Comparison of ENCODE assay signal across 8 mouse cellular contexts in the genomic region with DNA sequence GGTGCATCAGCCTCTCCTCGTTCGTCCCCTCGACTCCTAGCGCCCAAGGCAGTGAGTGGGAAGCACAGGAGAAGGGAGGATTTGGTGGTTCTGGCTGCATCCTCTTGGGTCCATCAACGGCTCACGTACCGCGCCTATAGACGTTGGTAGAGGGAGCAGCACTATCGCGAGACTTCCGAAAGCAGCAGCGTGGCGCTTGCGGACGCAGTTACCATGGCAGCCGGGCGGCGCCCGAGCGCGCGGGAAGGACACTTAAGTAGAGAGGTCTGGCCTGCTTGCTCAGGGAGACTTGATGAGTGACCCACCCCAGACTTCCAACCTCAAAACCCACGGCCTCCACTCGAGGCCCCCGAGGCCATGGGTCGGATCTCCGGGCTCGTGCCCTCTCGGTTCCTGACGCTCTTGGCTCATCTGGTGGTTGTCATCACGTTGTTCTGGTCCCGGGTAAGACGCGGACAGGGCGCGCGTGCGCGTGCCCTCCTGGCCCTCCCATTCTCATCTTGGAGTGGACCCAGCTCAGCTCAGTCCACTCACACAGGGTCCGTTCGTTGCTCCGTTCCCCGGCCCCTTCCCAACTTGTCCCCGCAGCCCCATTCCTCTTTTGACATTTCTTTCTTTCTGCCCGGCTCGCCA. TPM values are rescaled to one million over a fixed set of nuclear protein-coding genes. Genes with fewer than 3 reads are reported as not detected.
DNase-seq lines count a peak whose midpoint lies in the region; ATAC-seq and TF ChIP-seq lines count a peak whose summit lies in the region.

Tmem107 (plus strand) TSS at position 217 of the 633 bp plus-strand sequence.

- ATAC-seq in hematopoietic stem cell, adult 5-6 weeks (replicated peaks in 1 of 2; ENCODE audit: insufficient read depth in 1 of 2, low FRiP score in 2 of 2, low TSS enrichment in 1 of 2, low read depth in 1 of 2, poor library complexity in 2 of 2, severe bottlenecking in 2 of 2): peak; percentile 61 to 67
- peak; percentile 89 for ATAC-seq in lung, postnatal 0 days

- peak; percentile 99 for DNase-seq in MEL (ENCODE audit: low read depth, low spot score)
- peak; percentile 95 to 96 for DNase-seq in cerebellum, adult 2 months
- peak; percentile 96 for DNase-seq in forelimb bud, embryonic 11.5 days (ENCODE audit: low read depth, low spot score)
- DNase-seq in layer of hippocampus, adult 9-11 months: peak; percentile 95
- DNase-seq in lung, postnatal 0 days (ENCODE audit: low spot score): peak; percentile 97
- peak; percentile 91 for DNase-seq in ovary, postnatal 14 days (ENCODE audit: low spot score)
- DNase-seq in thymus, postnatal 14 days: peak; percentile 93

- no peaks in the 10 kb centered on the region for H3K9me3 ChIP-seq in MEL (replicated peaks; ENCODE audit: insufficient read depth, low read length)
- H3K9me3 ChIP-seq in lung, postnatal 0 days (ENCODE audit: low read length): no peaks in the 10 kb centered on the region

- H3K27me3 ChIP-seq in MEL (ENCODE audit: control insufficient read depth in 1 of 2, insufficient read depth in 2 of 2, low read length in 2 of 2): no peaks in the 10 kb centered on the region
- no peaks in the 10 kb centered on the region for H3K27me3 ChIP-seq in cerebellum, adult 2 months (ENCODE audit: control insufficient read depth, insufficient read depth, low read length)
- no peaks in the 10 kb centered on the region for H3K27me3 ChIP-seq in lung, postnatal 0 days (replicated peaks; ENCODE audit: insufficient read depth, low read length)

- TF ChIP-seq CTCF in MEL (IDR thresholded peaks at IDR 0.05 in 2 of 3, conservative IDR thresholded peaks at IDR 0.05 in 1 of 3; ENCODE audit: control insufficient read depth in 1 of 3, insufficient read depth in 1 of 3, low read depth in 2 of 3, low read length in 3 of 3, poor library complexity in 1 of 3, severe bottlenecking in 1 of 3): no peak
- TF ChIP-seq CTCF in cerebellum, adult 2 months (IDR thresholded peaks at IDR 0.05; ENCODE audit: borderline replicate concordance, insufficient read depth, low read depth, low read length): no peak
- TF ChIP-seq CTCF in lung, postnatal 0 days (IDR thresholded peaks at IDR 0.05): peak; percentile 42; the same call in 1 of the 2 replicates

- TF ChIP-seq EP300 in MEL (IDR thresholded peaks at IDR 0.05; ENCODE audit: low read depth in 1 of 2, low read length in 2 of 2): no peak
- no peak for TF ChIP-seq EP300 in lung, postnatal 0 days (IDR thresholded peaks at IDR 0.05)

- under 1% methylated on average over 47 of the region's 47 CpGs for WGBS in cerebellum, adult 2 months
- under 1% methylated on average over 45 of the region's 47 CpGs for WGBS in lung, postnatal 0 days

- H3K4me1 ChIP-seq in MEL (ENCODE audit: control insufficient read depth in 1 of 2, insufficient read depth in 2 of 2, low read length in 2 of 2): peaks cover 0 to 2% of the 10 kb centered on the region in 2 experiments; a peak in 1 of 4 replicates
- H3K4me1 ChIP-seq in cerebellum, adult 2 months (ENCODE audit: control insufficient read depth, insufficient read depth, low read length): no peaks in the 10 kb centered on the region; the same call in 1 of the 2 replicates
- H3K4me1 ChIP-seq in lung, postnatal 0 days (ENCODE audit: insufficient read depth, low read depth, low read length): peaks cover 17% of the 10 kb centered on the region

- H3K36me3 ChIP-seq in MEL (ENCODE audit: control insufficient read depth in 1 of 2, insufficient read depth in 2 of 2, low read length in 2 of 2): peaks cover 0 to 2% of the 10 kb centered on the region in 2 experiments; a peak in 1 of 4 replicates
- no peaks in the 10 kb centered on the region for H3K36me3 ChIP-seq in lung, postnatal 0 days (ENCODE audit: insufficient read depth, low read length)

- H3K27ac ChIP-seq in MEL (ENCODE audit: control insufficient read depth, low read depth, low read length): peak within 1 kb of the TSS; percentile 68
- peak within 1 kb of the TSS; percentile 76 for H3K27ac ChIP-seq in cerebellum, adult 2 months (ENCODE audit: insufficient read depth, low read length)
- peak within 1 kb of the TSS; percentile 79 for H3K27ac ChIP-seq in lung, postnatal 0 days (ENCODE audit: low read length)

- H3K4me2 ChIP-seq in lung, postnatal 0 days (replicated peaks; ENCODE audit: low read depth, low read length): peak within 1 kb of the TSS; percentile 79

- no peak for TF ChIP-seq RAD21 in MEL (IDR thresholded peaks at IDR 0.05; ENCODE audit: low read depth, low read length)

- H3K4me3 ChIP-seq in MEL (ENCODE audit: control insufficient read depth in 1 of 2, insufficient read depth in 1 of 2, low read depth in 2 of 2, low read length in 2 of 2): peak within 1 kb of the TSS; percentile 70 to 75
- peak within 1 kb of the TSS; percentile 69 for H3K4me3 ChIP-seq in cerebellum, adult 2 months (replicated peaks; ENCODE audit: insufficient read depth, low read depth, low read length)
- H3K4me3 ChIP-seq in lung, postnatal 0 days (ENCODE audit: low read depth, low read length): peak within 1 kb of the TSS; percentile 45

- peak within 1 kb of the TSS; percentile 79 for H3K9ac ChIP-seq in MEL (ENCODE audit: control insufficient read depth, low read depth, low read length, poor library complexity, severe bottlenecking)
- peak within 1 kb of the TSS; percentile 59 for H3K9ac ChIP-seq in lung, postnatal 0 days (replicated peaks; ENCODE audit: low read depth)

- peak; percentile 75 to 94 for TF ChIP-seq POLR2A in MEL (IDR thresholded peaks at IDR 0.05; ENCODE audit: control insufficient read depth in 1 of 2, insufficient read depth in 1 of 2, low read depth in 1 of 2, low read length in 2 of 2, poor library complexity in 1 of 2)
- TF ChIP-seq POLR2A in cerebellum, adult 2 months (IDR thresholded peaks at IDR 0.05; ENCODE audit: borderline replicate concordance, insufficient read depth, low read length): peak; percentile 96

- H3K79me2 ChIP-seq in MEL (ENCODE audit: control insufficient read depth, insufficient read depth, low read length, poor library complexity): peaks cover 5% of the 10 kb centered on the region; the same call in 1 of the 2 replicates

TF ChIP-seq in MEL, 35 proteins besides CTCF, POLR2A, EP300 and RAD21:
- TF ChIP-seq TCF12 (IDR thresholded peaks at IDR 0.05; ENCODE audit: low read depth, low read length) (no peak; the same call in 1 of the 2 replicates), MXI1 (IDR thresholded peaks at IDR 0.05; ENCODE audit: low read depth, low read length) (peak; percentile 95), USF1 (IDR thresholded peaks at IDR 0.05; ENCODE audit: low read depth, low read length) (no peak), CHD2 (IDR thresholded peaks at IDR 0.05; ENCODE audit: low read length) (peak; percentile 95), ZC3H11A (IDR thresholded peaks at IDR 0.05; ENCODE audit: low read depth, low read length) (no peak), UBTF (IDR thresholded peaks at IDR 0.05; ENCODE audit: borderline replicate concordance, insufficient read depth, low read depth, low read length) (no peak), ETS1 (IDR thresholded peaks at IDR 0.05; ENCODE audit: low read depth, low read length) (peak; percentile 26; the same call in 1 of the 2 replicates), JUND (IDR thresholded peaks at IDR 0.05; ENCODE audit: low read depth, low read length) (no peak), ELF1 (IDR thresholded peaks at IDR 0.05; ENCODE audit: low read depth, low read length) (0 out of 2 replicates have a peak, but pooled peaks have one; percentile 30), POLR2AphosphoS5 (IDR thresholded peaks at IDR 0.05; ENCODE audit: borderline replicate concordance, low read depth, low read length) (no peak), NRF1 (IDR thresholded peaks at IDR 0.05; ENCODE audit: insufficient read depth, low read depth, low read length, poor library complexity, severe bottlenecking) (peak; percentile 86), KAT2A (conservative IDR thresholded peaks at IDR 0.05; ENCODE audit: low read depth, low read length) (no peak), CHD1 (IDR thresholded peaks at IDR 0.05; ENCODE audit: low read depth, low read length) (no peak), NELFE (IDR thresholded peaks at IDR 0.05; ENCODE audit: low read depth, low read length) (peak; percentile 81), TBP (IDR thresholded peaks at IDR 0.05; ENCODE audit: low read depth, low read length) (peak; percentile 85), ZMIZ1 (IDR thresholded peaks at IDR 0.05; ENCODE audit: low read depth, low read length) (peak; percentile 47; the same call in 1 of the 2 replicates), SIN3A (IDR thresholded peaks at IDR 0.05; ENCODE audit: low read length) (peak; percentile 98), RCOR1 (IDR thresholded peaks at IDR 0.05; ENCODE audit: low read depth, low read length) (no peak), E2F4 (IDR thresholded peaks at IDR 0.05; ENCODE audit: borderline replicate concordance, low read depth, low read length) (peak; percentile 94), MYC (IDR thresholded peaks at IDR 0.05; ENCODE audit: low read depth, low read length) (peak; percentile 86), HCFC1 (IDR thresholded peaks at IDR 0.05; ENCODE audit: low read depth, low read length) (peak; percentile 68), BHLHE40 (IDR thresholded peaks at IDR 0.05; ENCODE audit: borderline replicate concordance, low read depth, low read length) (no peak), MAFK (IDR thresholded peaks at IDR 0.05; ENCODE audit: borderline replicate concordance, low read depth, low read length) (no peak), POLR2AphosphoS2 (IDR thresholded peaks at IDR 0.05; ENCODE audit: low read length) (peak; percentile 82; the same call in 1 of the 2 replicates), ZKSCAN1 (IDR thresholded peaks at IDR 0.05; ENCODE audit: low read depth, low read length) (no peak), MEF2A (IDR thresholded peaks at IDR 0.05; ENCODE audit: extremely low read depth, insufficient replicate concordance, low read depth, low read length, poor library complexity, severe bottlenecking) (no peak), MAX (IDR thresholded peaks at IDR 0.05; ENCODE audit: low read length) (peak; percentile 89), MAZ (IDR thresholded peaks at IDR 0.05; ENCODE audit: low read depth, low read length) (no peak), USF2 (IDR thresholded peaks at IDR 0.05; ENCODE audit: borderline replicate concordance in 1 of 2, insufficient read depth in 1 of 2, low read depth in 1 of 2, low read length in 2 of 2) (no peak)

RNA-seq across cellular contexts. Expression of gene Tmem107, which starts in this region (rescaled TPM):
- total RNA-seq in MEL (2012; rRNA removed): 44.8 and 47.0 TPM in 2 replicates
- 10 to 100 TPM in 1 of 2 experiments, not detected in 1; 79.5 TPM for polyA plus RNA-seq in MEL (2012; ENCODE audit: insufficient read depth in 1 of 2, insufficient read length in 2 of 2, low read depth in 1 of 2, low replicate concordance in 2 of 2, missing spikeins in 1 of 2)
- 13.4 and 15.8 TPM in 2 replicates for polyA plus RNA-seq in cerebellum, adult 2 months (2012; rRNA removed)
- 22.0 and 39.1 TPM in 2 replicates for total RNA-seq in hematopoietic stem cell, adult 5-6 weeks (2017)
- 62.9 and 70.0 TPM in 2 replicates for polyA plus RNA-seq in lung, postnatal 0 days (2015; fragmentation: Nextera tagmentation; extraction: Ambion mirVana)

Comparison
In these comparisons a context has a peak if more than half of its experiments do, and no peak if none do; other contexts are left out.
1. Peak in every context shown above with its lines: DNase-seq, ATAC-seq, H3K4me3 ChIP-seq and H3K27ac ChIP-seq.